Mouse (Mus musculus) liver, embryonic 14 days (tissue): ENCODE measurements around the gene Kifap3. TPM values are rescaled to one million over a fixed set of nuclear protein-coding genes. Genes with fewer than 3 reads are reported as not detected.

Experiments used
- polyA plus RNA-seq: library from polyadenylated mRNA; depleted of rRNA; stranded (reverse); fragments of >200 nt; gene quantifications from 2 replicates; pipeline ENCODE4 v1.2.3, GENCODE M21; 2012; rRNA removed

Kifap3 gene
- polyA plus RNA-seq = 1.4 TPM in 2 replicates

GRCm38 (mm10) chr1:163779336-163780115 is at the start of gene Kifap3:
TSS of gene Kifap3 (plus strand) at chr1:163779583.

GRCm38 (mm10) chr1:163928846-163929245 is 149.5 kb downstream of the Kifap3 start, which contains the start of gene Scyl3:
TSS of gene Scyl3 (plus strand) at chr1:163929100.

Other genes starting within 250 kb of the Kifap3 start
- gene Mettl11b, start 54.4 kb upstream of the Kifap3 start, polyA plus RNA-seq = not detected in 2 replicates
- 7.1 and 7.4 TPM in 2 replicates for gene Scyl3, start 149.5 kb downstream of the Kifap3 start, polyA plus RNA-seq
- 8.1 and 9.3 TPM in 2 replicates for gene BC055324, start 215.2 kb downstream of the Kifap3 start, polyA plus RNA-seq
- gene Mettl18, start 215.3 kb downstream of the Kifap3 start, polyA plus RNA-seq = 2.3 and 2.5 TPM in 2 replicates